Mouse (Mus musculus) gastrocnemius, postnatal 36 days (tissue): ENCODE results near the gene Taf6l. TPM values are rescaled to one million over a fixed set of nuclear protein-coding genes. Genes with fewer than 3 reads are reported as not detected.
A peak's percentile ranks its signal among the peaks of the same experiment; 100 is the strongest.

Experiments used
- DNase-seq, 2 experiments: peaks; one replicate each; pipeline ENCODE4 v3.0.0; 2022
- intact Hi-C: fragments of 180-260 bp; cut with DNase I; formaldehyde crosslinking; loops from one replicate; pipeline ENCODE4 v1.15.1; 2025
- long read RNA-seq, 2 experiments: library from polyadenylated mRNA; stranded (forward); transcript quantifications; one replicate each; pipeline ENCODE4 v2.0.0; 2021
- total RNA-seq, 2 experiments: library from RNA; stranded (reverse); gene quantifications; 2 replicates each; pipeline ENCODE4 v1.2.3; 2021

Taf6l gene
- total RNA-seq, result 1 to 10 TPM; 4.6 to 4.9 TPM
- long read RNA-seq, experiment 1, transcript Taf6l-205 (12 exons, 2,065 nt), result major isoform, 7 of 11 reads
- long read RNA-seq, experiment 1, partial matches to known transcripts, result 2 of 11 reads
- long read RNA-seq, experiment 1, other reads (novel, unspliced or antisense), result 1 of 11 reads
- long read RNA-seq, experiment 2, partial matches to known transcripts, result 1 of 5 reads
- long read RNA-seq, experiment 2, other reads (novel, unspliced or antisense), result 0 of 5 reads

DNA sequence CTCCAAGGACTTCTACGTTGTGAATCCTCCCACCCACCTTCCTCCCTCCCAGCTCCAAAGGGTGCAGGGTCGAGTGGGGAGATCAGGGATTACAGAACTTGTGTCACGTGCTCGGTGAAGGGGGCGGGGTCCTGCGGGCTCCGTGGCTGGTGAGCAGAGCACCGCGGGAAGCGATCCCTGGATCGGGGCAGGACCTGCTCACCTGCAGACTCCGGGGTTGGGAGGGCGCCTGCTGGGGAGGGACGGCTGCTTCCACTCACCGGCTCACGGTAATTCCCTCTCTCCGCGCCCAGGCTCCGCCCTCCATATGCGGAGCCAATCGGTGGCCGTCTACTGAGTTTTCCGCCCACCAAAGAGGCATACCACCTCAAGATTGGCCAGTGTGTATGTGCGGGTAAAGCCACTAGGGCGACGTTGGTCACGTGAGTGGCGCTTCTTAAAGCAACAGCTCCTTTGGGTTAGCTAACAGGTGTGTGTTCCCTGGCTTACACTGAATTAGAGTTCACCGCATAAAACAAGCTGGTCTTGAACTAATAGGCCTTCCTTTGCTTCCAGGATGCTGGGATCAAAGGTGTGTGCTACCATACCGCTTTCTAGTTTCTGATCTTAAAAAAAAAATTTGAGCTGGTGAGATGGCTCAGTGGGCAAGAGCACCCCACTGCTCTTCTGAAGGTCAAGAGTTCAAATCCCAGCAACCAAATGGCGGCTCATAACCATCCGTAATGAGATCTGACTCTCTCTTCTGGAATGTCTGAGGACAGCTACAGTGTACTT lies at the start of gene Taf6l:
Taf6l (minus strand) TSS at position 410 of the 774 bp plus-strand sequence.
- intact Hi-C loops, result no loop called here
- DNase-seq, result peak; percentile 83 to 88

DNA sequence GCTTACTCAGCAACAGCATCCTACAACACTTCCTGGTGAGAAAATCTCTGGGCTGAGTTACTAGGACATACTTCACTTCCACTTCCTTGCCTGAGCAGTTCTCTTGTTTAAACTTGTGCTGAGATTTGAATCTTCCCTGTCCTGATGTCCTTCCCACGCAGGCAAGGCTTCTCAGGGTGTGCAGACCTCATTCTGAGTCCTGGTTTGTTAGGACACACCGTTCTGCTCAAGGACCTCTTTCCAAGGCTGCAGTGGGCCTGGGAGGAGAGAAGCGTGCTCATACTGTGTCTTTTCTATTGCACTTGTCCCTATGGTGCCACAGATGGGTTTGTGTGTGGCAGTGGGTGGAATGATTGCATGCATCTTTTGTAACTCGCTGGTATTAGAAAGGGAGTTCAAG lies 46.8 kb upstream of the Taf6l start:
- intact Hi-C loops, result no loop called here
- no peak for DNase-seq

DNA sequence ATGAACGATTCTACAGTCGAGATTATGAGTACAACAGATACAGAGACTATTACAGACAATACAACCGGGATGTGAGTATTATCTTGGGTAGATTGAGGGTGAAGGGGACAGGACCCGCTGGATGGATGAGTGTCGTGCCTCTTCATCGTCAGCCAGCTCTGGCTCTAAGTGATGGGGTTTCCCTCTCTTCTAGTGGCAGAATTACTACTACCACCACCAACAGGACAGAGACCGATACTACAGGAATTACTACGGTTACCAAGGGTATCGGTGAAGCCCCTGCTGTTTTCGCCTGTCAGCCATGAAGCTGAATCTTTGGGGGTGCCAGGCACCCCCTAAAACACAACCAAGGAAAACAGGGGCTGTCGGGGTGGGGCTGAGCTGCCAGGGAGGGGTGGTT lies 45.0 kb upstream of the Taf6l start:
- DNase-seq, result no peak
- intact Hi-C loops, result no loop called here

DNA sequence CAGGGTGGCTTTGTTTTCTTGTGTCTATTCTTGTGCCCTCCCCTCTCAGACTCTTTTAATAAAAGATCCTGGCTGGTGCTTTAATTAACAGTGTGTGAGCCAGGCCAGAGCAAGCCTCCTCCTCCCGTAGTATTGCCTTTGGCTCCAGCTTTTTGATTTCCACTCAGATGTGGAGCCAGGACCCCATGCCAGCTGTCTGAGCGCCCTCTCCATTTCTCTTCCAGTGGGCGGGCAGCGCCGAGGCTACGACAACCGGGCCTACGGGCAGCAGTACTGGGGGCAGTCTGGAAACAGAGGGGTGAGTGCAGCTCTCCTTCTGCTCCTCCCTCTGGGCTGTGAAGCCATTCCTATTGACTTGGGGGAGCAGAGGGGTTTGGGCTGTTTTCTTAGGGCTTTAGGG lies 44.4 kb upstream of the Taf6l start:
- intact Hi-C loops, result no loop called here
- no peak for DNase-seq

DNA sequence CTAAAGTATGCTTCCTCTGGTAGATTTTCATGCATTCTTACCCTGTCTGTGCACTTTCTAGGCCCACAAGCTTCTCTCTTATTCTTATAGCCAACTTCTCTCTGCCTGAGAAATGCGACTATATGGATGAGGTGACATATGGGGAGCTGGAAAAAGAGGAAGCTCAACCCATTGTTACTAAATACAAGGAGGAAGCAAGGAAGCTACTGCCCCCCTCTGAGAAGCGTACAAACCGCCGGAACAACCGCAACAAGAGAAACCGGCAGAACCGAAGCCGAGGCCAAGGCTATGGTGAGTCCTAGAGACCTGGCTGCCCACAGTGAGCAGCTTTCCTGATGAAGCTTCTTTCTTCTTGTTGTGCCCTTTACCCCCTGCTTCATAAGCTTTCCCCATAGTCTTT lies 43.4 kb upstream of the Taf6l start, which contains the start of gene AC129217.1:
AC129217.1 (plus strand) TSS at position 114 of the 400 bp plus-strand sequence.
- no peak for DNase-seq
- intact Hi-C loops, result no loop called here

DNA sequence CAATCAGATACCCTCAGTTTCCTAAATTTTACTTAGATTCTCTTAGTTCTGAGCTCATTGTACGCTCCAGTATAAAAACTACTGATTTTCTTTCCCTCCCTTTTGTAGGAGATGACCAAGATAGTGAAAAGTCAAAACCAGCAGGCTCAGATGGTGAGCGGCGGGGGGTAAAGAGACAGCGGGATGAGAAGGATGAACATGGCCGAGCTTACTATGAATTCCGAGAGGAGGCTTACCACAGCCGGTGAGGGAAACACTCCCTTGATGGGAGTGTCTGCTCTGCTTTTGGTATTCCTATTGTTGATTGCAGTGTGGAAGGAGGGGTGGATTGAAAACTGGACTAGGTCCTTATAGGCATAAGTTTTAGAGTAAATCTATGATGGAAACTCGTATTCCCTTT lies 36.5 kb upstream of the Taf6l start:
- DNase-seq, result no peak
- intact Hi-C loops, result no loop called here

DNA sequence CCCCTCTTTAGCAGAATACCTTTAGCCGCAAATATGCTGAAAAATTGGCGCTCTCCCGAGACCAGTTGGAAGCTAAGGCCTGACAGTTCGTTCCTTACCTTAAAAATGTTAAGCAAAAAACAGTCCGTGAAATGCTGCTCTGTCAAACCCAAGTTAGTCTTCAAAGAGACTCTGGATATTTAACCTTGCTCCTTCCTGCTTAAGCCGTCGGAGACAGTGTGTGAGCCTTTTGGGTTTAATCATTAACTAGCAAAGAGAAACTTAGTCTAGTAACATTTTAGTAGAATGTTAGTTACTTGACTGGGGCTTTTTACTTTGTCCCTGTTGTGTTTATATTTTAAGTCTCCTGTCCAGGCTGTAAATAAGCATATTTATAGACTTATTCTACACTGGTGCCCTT lies 34.9 kb upstream of the Taf6l start:
- intact Hi-C loops, result no loop called here
- DNase-seq, result no peak

DNA sequence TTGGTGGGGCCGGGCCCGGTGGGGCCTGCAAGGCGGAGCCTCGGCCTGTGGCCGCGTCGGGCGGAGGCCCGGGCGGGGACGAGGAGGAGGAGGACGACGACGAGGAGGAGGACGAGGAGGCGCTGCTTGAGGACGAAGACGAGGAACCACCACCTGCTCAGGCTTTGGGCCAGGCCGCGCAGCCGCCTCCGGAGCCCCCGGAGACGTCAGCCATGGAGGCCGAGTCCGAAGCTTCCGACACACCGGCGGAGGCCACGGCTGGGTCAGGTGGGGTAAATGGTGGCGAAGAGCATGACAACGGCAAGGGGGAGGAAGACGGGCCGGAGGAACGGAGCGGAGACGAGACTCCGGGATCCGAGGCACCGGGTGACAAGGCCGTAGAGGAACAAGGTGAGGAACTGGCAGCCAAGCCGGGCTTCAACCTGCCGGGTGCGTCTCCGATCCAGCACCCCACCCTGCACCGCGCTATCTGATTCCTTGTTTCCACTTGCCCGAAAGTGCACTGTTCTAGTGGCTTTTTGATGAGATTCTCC lies 34.3 kb upstream of the Taf6l start:
- DNase-seq, result peak in 1 of 2 experiments; percentile 29
- intact Hi-C loops, result no loop called here

DNA sequence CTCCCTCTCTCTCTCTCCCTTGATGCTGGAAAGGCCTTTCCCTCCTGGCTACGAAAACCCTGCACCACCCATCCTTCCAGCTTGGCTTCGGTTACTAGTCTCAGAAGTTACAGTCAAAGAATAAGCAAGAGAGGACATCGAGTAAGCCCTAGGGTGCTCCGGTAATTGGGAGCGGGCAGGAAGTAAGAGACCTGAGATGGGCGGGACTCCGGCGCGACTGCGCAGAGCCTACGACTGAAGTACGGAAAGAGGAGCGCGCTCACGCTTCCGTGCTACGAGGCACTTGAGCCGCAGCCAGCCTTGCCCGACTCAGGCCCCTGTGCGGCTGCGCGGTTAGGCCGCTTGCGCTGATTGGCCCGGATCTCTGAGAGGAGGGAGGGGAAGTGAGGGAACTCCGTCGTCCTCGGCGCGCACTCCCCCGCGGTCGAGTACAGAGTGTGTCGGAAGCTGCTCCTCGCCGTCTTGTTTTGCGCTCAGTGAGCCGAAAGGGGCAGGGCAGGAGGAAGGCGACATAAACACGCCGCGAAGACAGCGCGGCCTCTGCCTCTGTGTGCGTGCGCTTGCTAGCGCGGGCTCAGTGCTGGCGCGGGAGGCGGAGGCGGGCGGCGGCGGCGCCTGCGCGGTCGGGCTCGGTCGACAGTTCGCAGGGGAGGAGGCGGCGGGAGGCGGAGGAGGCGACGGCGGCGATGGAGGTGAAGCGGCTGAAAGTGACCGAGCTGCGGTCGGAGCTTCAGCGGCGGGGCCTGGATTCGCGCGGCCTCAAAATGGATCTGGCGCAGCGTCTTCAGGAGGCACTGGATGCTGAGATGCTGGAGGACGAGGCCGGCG lies 33.6 kb upstream of the Taf6l start, which contains the start of gene Hnrnpul2:
Hnrnpul2 (plus strand) TSS at position 415 of the 828 bp plus-strand sequence.
- DNase-seq, result peak; percentile 97
- intact Hi-C loops, result no loop called here

DNA sequence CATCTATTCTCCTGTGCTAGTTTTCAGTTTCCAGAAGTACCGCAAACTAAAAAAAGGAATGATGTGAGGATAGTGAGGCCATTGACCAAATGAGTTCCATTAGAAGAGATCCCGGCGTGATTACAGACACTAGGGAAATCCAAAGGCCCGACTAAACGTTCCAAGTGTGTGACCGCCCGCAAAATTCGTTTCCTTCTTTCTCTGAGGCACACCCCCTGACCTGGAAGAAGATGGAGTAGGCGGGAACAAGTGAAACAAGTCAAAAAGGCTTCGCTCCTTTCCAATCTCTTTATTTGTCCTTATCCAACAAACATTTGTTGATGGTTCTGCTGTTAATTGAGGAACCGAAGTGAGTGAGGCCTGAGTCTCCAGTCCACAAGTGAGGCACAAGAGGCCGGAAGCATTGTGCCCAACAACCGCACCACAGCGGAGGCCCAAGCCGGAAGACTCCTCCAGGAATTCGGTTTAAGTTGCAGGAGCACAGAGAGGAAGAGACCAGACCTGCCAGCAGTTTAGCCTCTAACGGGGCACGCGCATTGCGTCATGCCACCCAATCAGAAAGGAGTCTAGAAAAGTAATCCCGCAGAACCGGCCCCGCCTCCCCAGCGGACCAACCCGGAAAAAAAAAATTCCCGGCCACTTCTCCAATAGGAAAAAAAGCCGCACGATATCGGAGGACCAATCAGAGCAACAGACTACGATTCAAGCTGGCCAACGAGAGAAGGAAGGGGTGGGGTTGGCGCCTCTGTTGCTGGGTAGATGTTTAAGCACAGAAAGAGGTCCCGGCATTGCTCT lies 32.8 kb upstream of the Taf6l start, which contains the start of gene Ttc9c:
Ttc9c (minus strand) TSS at position 533 of the 795 bp plus-strand sequence.
- intact Hi-C loops, result no loop called here
- DNase-seq, result peak; percentile 89 to 91

DNA sequence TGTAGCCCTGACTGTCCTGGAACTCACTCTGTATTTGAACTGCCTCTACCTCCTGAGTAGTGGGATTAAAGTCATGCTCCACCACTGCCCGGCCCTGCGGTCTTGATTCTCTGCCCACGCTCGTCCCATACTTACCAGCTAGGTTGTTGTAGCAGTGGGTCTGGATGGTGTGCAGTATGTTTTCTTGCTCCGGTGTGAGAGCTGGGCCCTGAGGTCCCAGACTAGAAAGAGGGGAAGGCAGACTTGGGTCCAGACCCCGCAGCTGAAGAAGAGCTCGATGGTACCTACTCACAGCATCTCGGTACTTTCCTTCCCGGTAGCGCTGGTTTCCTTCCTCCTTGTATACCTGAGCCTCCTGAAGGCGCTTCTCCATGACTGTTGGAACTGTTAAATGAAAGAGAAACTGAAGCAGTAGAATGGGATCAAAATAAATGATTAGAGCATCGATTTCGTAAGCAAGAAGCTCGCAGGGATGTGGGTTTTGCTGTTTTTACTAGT lies 32.1 kb upstream of the Taf6l start:
- intact Hi-C loops, result no loop called here
- no peak for DNase-seq

DNA sequence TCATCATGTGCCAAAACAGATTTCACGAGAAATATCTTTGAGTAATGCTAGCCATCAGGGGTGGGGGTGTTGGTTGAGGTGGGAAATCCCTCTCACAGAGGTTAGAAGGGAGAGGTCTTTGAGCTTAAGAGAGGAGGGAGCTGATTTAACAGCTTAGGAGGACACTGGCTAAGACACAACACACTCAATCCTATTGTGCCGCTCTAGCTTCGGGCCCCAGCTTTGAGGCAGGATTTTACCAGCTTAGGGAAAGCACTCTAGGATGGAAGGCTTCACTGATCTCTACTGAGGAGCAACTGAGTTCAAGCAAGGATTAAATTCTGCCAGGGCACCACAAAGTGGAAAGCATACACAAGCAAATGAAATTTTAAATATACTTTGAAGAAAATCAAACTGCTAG lies 30.8 kb upstream of the Taf6l start:
- intact Hi-C loops, result no loop called here
- no peak for DNase-seq

DNA sequence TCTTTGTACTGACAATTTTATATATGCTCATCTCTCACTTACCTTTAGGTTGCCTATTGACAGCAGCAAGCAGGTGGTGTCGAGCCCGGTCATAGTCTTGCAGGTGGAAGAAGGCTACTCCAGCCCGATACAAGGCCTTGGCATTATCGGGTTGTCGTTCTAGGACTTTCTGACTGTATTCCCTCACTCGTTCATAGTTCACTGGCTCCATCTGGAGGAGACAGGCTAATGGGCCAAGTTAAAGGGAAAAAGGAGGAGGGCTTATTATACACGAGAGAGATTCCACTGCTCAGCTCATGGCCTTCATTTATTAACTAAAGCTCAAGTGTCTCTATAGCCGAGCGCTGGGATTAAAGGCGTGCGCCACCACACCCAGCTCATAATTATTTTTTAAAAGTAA lies 29.6 kb upstream of the Taf6l start:
- no peak for DNase-seq
- intact Hi-C loops, result no loop called here

DNA sequence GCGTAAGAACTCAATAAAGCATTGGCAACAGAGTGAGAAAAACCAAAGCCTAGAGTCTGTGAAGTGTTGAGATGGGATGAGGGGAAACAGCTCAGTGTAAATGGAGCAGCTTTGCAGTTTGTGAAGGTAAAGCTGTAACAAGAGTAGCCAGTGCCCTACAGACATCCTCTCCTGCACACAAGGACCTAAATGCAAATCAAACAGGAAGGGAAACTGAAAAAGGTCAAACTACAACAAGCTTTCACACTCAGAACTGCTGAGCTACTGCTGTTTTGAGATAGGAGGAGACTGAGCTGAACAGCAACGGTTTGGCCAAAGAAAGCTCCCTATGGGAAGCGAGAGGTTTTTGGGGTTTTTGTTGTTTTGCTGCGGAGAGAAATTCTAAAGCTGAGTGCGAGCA lies 20.6 kb upstream of the Taf6l start:
- intact Hi-C loops, result no loop called here
- DNase-seq, result no peak

DNA sequence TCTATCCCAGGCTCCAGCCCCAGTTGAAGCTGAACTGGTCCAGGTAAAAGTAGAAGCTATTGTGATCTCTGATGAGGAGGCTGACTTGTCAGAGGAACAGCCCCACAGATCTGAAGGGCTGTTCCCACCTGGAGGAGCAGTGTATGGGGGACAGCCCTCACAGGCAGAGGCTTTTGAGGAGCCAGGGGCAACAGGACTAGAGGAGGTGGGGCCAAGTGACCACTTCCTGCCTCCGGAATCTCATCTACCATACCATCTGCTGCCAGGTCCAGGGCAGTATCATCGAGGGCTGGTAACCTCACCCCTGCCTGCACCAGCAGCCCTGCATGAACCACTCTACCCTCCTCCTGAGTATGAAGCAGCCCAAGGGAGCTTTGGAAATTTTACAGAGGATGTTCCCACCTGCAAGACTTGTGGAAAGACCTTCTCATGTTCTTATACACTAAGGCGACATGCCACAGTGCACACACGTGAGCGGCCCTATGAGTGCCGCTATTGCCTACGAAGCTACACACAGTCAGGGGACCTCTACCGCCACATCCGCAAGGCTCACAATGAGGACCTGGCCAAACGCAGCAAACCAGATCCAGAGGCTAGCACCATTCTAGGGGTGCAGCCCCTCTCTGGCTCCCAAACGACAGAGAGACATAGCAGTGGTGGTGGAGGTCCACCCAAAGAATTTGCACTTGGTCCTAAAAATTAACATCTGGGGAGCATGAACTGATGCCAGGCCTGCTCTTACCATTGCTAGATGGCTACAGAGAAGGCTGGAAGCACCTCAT lies 17.9 kb upstream of the Taf6l start:
- DNase-seq, result no peak
- intact Hi-C loops, result no loop called here

DNA sequence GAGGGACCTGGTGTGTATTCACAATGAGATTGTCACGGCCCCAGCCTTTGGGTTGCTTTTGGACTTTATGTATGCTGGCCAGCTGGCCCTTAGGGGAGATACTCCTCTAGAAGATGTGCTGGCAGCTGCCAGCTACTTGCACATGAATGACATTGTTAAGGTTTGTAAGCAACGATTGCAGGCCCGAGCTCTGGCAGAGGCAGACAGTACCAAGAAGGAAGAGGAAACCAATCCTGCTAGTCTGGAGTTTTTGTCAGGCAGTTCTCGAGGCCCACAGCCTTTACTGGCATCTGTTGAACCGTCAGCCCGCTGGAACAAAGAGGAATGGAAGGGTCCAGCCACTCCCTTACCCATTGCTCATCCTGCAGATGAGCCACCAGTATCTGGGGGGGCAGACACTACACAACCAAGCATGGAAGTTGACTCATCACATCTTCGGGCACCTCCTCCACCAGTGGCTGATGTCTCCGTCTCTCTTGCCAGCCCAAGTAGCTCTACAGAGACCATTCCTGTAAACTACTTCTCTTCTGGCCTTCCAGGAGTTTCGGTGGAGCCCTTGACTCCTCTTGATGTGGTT lies 17.1 kb upstream of the Taf6l start:
- intact Hi-C loops, result no loop called here
- no peak for DNase-seq

DNA sequence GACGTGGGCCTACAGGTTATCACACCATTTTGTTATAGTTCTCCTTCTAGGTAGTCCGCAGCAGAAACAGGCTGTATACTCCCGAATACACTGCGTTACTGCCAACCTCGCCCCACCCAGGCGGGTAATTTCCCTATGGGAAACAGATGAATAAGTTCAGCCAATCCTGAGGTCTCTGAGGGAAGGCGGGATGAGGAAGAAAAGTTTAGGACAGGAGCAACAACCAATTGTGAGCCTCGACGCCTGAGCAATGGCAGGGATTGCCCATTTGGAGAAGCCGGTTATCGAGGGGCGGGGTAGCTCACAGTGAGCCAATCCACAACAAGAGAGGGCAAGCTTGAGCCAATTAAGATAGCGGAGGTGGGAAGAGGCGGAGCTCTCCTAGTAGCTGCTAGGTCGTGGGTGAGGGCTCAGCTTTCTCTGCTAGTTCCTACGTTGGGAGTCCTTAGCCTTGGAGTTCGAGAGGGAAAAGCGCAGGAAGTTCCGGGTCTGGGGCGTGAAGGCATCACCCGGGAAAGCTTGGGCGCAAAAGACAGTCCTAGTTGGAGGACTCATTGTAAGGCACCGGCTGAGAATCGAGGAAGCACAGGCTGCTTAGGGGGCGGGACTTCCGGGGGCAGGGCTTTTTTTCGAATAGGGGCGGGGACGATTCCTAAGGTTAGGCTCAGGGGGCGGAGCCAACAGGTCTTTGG lies 16.1 kb upstream of the Taf6l start, which contains the start of gene Zbtb3:
Zbtb3 (plus strand) TSS at position 426 of the 692 bp plus-strand sequence.
- peak; percentile 87 to 90 for DNase-seq
- intact Hi-C loops, result no loop called here

DNA sequence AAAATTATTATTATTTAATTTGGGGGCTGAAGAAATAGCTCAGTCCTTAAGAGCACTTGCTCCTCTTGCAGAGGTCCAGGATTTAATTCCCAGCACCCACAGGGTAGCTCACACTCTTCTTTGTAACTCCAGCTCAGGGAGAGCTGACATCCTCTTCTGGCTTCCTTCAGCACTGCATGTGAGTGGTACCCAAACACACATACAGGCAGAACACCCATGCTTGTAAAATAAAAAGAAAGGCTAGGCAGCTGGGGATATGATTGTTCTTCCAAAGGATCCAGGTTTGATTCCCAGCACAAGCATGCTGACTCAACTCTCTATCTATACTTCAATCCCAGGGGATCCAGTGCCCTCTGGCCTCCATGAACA lies 12.7 kb upstream of the Taf6l start:
- DNase-seq, result no peak
- intact Hi-C loops, result no loop called here
